Mouse (Mus musculus) right cerebral cortex, adult 2 months (tissue): ENCODE measurements at regions not wholly inside any gene's neighbourhood (a gene's known extent, or its start where the extent isn't known, plus 50 kb on each side); places are given as distances from the start of the nearest gene placed in this dataset.

Experiments used
- DNase-seq, 2 experiments: peaks; one replicate each; pipeline ENCODE4 v3.0.0; 2021 to 2022; ENCODE audit warnings: low spot score in 2 of 2

DNA sequence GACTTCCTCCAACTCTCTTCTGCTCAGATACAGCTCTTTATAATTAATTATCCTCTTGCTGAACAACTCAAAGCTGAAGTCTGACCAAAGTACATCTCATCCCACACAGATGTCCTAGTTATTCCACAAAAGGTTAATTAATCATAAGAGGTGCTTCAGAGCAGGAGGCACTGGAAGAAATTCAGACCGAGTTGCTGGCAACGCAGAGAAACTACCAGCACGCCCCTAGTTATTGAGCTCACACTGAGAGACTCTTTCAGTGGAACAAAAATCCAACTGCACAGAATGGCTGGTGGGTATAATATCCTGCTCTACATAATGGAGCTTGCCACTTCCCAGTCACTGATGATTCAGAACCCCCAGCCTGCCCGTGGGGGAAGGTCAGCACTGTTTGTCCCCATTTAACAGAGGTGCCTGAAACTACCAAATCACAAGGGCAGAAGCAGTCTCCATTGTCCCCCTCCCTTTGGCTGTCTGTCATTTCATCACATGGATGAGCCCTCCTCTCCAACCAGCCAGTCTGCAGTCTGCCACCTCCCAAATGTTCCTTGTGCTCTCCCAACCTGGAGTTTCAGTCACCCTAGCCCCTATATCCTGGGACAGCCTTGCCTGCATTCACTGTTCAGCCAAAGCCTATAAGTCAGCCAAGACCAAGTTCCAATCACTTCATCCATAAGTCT lies 170.3 kb upstream of the Creb1 start:
- DNase-seq: no peak

DNA sequence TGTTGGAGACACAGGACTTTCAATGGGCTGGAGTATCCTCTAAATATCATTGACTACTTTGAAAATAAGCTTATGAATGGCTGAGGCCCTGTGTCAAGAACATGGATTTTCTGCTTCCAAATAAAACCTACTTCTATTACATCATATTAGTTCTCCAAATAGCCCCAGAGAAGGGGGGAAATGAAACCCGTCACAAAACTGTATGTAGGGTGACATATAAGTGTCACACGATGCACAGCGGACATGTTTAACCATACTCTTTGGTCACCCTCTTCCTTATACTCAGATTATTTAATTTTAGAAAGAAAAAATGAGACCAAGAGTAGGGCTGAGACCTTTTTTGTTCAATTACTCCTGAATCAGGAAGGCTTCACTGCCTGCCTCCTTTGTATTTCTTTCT lies 189.2 kb upstream of the Creb1 start:
- DNase-seq: no peak

DNA sequence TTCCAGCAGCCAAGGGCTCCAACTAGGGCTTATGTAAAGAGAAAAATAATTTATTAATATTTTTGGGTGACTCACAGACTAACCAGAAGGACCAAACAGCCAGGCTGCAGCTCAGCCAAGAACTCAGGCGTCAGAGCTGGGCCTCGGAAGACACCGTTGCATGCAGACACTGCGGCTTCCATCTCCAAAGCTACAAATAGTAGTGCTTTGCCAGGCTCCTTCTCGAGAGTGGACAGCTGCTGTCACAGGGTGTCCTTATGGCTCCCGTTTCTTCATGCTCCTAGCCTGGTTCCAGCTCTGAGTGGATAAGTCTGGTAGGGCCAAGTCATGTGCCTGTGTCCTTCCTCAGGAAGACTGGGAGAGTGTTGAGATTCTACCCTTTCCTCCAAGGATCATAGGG lies 190.8 kb upstream of the Creb1 start:
- no peak for DNase-seq

DNA sequence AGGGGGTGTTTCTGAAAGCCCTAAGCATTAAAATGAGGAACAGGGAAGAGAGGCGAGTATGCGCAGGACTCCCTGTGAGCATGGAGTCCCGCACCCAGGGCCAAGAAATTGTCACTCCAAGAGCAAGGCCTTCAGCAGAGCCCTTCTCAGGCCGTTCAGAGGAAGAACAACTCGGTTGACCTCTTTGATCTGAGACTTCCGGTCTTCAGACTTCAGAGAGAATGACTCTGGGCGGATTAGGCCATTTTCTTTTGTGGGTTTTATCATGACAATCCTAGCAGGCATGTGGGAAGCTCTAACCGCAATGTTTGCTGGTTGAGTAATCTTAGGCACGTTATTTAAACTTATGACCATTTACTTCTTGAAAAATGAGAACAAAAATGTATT lies 193.9 kb upstream of the Creb1 start:
- no peak for DNase-seq

DNA sequence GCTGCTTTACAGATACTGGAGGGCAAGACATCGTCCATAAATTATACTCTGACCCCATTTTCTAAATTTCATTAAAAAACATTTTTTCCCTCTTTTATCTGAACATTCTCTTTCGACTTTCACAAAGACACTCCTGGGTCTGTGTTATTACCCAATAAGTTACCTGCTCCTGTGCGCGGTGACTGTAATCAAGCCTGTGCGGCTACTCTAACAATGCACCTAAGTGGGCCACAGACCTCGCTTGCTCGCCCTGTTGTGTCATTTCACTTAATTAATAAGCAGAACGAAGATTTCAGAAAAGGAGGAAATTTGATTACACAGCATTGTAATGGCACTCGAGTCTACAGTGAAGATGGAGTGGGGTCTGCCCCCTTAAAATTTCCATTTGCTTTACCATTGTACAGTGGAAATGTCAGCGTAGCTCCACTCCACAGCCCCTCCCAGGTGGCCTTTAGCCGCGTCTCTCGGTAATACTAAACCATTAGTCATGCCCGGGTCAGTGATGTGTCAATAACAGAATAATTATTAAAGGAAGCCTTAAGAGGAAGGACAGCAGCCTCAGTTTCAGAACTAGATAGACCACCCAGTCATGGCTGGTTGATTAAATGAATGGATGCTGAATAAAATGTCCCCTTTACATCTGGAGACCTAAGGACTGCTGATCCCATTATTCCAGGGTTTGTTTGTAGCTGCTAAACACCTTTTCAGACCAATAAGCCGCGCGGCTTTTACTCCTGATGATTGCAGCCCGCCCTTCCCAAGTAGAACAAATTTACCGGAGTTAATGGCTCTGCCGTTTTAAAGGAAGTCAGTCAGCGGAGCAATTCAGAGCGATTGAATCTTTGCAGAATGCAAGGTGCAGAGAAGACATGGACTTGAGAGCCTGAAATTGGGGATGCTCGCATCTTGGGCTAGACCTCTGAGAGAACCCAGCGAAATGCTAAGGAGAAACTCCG lies 194.5 kb upstream of the Creb1 start:
- DNase-seq: no peak

DNA sequence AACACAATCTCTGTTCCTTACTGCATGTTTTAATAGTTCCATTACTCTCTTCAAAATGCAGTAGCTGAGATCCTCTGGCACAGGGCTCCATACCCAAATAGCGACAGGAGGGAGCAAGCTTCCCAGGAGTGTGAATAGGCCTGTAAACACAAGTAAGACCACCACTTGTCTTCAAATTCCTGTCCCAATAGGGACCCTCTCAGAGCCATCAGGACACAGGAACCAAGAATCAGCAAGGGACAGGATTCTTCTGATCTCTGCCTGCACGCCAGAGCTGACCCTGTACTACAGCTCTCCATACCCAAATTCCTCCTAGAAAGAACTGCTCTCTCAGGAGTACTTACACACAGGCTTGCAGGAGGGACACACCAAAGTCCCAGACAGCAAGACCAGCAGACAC lies 200.9 kb upstream of the Creb1 start:
- DNase-seq: no peak

DNA sequence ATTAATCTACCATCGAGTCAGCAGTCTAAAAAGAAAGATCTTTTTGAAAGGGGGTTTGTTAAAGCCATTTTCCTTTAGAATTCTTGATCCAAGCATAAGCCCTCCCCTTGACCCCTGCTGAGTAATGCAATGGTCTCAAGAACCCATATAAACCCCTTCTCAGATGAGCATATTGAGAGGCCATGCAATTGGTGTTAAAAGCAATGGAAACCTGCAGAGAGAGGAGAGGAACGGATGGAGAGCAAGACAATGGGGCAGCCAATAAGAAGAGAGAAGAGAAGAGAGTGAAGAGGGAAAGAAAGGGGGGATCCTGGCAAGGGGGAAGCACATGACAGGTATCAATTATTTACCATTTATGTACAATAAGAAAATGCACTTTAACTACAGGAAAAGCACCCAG lies 201.7 kb upstream of the Creb1 start:
- DNase-seq: no peak

DNA sequence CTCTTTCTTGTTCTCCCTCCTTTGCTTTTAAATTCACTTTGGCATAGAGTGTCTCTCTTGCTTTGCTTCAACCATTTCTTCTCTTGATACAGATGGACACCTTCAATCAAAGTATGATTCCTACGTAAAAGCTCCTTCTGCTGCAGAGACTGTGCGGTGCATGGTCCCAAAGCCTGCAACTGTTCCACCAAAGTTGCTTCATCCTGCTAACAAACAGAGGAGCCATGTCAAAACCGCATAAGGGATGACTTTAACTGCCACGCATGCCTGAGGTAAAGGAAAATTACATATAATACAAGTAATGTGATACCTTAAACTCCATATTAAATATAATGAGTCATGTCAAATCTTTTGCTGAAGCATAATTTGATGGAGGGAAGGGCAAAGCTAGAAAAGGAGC lies 200.1 kb upstream of the Klf7 start:
- no peak for DNase-seq

DNA sequence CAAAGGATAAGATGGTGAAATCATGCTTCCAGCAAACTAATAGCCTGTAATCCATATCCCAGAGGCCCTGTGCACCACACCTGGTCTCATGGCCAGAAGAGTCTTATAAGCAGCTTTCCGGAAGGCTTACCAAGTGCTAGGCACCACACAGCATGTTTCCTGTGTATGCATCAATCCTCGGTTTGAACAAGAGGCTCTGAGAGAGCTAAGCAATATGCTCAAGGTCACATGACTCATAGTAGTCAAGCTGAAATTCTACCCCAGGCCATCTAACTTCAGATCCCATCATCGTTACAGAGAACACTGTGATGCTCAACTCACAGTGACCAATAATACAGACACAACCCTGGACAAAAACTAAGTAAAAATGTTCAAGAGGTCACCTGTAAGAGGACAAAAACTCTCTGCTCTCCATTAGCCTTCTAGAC lies 197.1 kb upstream of the Klf7 start:
- DNase-seq: no peak

DNA sequence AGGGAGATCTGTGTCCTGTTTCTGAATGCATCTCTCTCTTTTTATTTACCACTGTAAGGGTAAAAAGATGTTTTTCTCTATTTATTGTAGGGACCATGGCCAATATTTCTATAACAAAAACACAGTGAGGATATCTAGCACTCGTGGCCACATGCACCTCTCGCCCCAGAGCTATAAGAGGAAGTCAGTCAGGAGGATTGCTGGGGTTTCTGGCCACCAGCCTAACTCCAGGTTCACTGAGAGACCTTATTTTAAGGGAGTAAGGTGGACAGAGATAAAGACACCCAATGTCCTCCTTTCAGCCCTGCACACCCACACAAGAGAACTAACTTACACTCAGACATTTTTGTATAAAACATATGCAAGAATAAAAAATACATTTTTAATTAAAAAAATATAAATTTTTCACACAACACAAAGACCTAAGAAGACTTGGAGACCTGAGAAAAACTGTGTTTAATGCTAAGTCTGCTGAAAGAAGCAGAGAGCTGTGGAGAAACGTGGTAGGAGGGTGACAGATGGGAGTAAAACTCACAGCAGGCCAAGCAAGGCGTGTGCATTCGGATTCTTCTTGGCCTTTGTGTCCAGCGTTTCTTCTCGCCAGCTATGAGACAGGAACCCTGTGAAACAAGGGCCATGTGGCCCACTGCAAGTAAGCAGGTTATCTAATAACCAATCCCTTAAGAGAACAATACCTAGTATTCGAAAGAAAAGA lies 196.5 kb upstream of the Klf7 start:
- DNase-seq: no peak

DNA sequence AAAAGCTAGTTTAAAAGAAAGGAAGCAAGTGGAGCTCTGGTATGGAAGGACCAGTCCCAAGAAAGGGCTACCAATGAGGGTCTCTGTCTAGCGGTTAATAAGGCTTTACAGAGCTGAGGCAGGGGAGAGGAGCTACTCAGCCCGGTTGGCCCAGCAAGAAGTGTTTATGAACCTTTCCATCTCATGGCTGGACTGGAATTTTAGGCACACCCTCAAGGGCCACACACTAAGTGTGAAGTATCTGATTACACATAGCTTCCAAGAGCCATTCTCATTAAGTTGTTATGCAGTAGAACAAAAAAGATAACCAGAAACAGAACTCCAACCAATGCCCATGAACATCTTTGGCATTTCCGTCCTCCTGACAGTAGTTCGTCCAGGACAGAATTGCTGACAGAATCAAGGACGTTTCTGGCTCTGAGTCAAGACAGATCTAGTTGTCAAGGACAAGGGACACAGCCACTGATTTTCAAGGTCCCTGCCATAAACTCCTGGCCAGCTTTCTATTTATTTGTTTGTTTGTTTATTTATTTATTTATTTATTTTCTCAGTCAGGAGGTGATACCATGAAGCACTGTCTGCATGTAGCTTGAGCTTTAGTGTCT lies 195.1 kb upstream of the Klf7 start:
- DNase-seq: no peak

DNA sequence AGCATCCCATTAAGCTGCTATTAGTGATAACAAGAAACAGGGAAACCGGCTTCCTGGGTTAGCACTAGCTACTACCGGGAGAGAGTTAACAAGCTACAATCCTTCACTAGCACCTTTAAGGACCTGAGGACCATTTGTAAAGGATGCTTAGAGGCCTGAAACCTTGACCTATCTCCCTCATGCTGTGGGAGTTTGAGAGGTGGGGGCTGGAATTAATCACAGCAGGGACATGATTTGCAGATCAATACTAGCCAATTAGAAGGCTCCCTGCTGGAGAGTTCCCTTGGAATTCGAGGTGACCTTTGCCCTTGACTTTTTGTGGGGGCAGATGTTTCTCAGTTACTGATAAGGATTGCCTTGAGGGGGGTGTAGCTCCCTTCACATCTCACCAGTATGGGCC lies 189.3 kb upstream of the Klf7 start:
- DNase-seq: no peak

DNA sequence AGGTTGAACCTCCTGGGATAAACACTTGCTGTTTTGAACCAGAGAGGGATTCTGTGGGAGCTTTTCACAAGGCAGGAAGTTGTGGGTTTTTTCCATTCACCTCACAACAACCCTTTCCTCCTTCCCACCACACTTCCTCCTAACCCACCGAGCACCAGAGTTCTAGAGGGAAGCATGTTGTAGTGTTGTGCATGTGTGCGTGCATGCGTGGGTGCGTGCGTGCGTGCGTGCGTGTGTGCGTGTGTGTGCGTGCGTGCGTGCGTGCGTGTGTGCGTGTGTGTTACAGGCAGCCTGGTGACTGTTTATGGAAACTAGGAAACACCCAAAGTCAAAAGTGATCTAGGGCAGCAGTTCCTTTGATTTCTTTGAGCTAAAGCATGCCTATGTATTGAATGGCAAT lies 186.5 kb upstream of the Klf7 start:
- no peak for DNase-seq

DNA sequence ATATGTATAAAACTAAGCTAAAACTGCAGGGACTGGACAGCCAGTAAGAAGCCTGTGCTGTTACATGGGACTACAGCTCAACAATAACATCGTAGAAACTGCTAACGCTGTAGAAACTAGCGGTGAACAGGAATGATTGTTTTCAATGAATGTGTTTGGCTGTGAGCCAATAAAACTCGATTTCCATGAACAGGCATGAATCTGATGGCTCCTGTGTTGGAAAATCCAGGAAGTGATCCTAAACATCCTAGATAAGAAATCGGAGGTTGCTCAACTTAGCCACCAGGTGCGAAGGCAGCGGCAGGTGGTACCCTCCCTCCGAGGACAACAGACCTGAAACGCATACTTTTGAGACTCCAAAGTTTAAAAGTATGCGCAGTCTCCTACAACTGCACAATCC lies 186.0 kb upstream of the Klf7 start:
- no peak for DNase-seq

DNA sequence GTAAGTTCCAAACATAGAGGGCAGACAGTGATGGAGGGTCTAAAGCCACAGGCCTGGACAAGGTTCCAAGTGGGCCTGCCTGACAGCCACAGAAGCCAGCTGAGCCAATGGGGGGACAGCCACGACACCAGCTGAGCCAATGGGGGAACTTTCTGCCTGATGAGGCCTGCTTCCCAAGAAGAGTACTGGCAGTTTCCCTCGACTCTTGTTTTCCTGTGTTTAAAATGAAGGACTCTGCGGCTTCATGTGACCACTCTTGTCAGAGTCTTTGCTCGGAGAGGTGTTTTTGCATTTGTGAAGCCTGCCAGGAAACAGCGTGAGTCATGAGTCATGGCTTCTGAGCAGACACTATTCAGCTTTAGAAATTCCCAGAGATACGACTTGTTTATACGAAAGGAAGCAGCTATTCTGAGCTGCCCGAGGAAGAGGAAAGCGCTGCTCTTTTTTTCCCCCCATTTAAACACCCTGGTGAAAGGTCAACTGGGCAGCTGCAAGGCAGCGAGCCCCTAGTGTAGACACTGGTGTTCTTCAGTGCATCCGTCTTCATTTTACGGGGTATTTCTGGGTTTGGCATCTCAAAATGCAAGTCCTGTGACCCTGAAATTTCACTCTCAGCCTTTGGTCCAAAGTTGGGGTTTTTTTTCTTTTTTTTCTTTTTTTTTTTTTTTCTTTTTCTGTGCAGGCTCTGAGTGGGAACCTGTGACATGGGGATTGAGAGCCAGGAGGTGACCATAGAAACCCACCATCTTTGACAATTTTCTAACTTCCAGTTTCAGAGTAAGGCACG lies 183.5 kb upstream of the Klf7 start:
- DNase-seq: peak; percentile 62 to 72

DNA sequence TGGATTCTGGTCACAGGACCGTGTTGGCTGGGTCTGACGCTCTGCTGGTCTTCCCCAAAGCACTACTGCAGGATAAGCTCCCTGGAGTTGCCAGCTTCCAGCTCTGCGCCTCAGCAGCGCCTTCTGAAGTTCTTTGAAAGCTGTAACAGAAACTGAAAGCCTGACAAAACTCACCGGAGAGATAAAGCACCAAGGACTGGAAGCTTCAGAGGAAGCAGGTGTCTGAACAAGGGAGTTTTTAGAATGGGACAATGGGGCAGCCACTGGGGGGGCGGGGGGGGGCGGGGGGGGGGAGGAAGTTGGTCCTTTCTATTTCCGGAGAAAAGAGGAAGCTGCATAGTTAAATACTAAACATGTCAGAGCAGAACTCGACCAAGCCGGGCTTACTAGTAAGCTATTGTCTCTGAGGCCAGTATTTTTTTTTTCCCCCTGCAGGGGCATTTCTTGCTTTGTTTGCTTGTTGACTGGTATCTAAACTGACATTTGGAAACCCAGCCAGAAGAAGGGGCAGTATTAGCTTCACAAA lies 180.8 kb upstream of the Klf7 start:
- DNase-seq: peak; percentile 55 to 58

DNA sequence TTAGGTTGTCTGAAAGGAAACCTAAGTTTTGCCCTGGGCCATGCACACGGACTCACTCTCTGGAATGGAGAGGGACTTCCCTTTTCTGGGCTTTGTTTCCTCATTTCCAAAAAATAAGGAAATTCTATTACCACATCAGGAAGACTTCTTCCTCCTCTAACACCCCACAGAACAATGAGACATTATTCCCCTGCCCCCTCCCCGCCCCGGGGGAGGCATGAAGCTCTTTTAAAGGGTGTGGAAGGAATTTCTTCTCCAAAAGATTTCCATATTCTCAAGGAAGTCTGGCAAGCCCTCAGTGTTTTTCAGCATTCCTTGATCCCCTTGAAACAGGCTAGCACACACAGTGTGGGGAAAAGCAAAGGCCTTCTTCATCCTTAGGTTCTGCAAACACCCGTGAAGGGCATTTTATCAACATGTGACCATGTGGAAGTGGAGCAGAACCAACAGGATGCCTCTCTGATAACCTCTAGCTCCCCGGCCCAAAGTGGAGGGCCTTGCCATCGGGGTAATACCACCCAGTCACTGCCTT lies 179.5 kb upstream of the Klf7 start:
- DNase-seq: no peak

DNA sequence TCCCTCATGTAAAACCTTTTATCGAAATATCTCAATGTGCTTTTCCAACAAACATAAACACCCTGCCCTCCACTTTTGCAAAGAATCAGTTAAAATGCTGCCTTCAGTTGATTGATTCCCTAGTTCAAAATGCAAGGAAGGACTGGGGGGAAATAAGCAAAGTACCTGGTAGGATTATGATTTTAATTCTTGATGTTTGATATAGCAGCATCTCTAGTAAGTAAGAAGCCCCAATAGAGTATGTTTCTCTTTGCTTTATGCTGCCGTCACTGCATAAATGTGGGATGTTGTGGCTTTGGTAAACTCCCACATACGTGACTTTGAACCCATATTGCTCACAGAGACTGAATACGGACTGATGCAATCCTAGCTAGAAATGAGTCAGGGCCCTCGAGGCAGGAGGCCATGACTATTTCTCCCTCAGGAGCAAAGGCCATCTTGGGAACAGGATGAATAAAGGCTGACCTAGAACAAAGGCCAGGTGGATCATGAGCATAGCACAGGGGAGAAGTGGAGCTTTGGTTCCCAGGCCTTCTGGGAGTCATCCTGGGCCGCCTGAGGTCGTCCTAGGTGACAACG lies 179.0 kb upstream of the Klf7 start:
- DNase-seq: no peak

DNA sequence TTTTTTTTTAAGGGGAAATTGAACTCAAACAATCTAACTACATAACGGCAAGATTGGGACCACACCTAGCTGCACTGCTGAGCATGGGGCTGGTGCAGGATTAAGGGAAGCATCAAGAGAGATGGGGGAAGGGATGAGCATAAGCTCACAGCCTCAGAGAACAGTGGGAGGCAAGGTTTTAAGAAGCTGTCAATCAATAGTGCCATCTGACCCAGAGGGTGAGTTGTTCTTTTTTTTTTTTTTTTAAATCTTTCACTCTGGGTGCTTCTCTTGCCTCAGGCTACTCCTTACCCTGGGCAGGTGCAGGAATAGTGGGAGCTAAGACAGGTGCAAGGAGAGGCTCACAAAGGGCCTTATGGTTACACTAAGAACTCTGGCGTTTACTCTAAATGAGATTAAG lies 176.9 kb upstream of the Klf7 start:
- no peak for DNase-seq

DNA sequence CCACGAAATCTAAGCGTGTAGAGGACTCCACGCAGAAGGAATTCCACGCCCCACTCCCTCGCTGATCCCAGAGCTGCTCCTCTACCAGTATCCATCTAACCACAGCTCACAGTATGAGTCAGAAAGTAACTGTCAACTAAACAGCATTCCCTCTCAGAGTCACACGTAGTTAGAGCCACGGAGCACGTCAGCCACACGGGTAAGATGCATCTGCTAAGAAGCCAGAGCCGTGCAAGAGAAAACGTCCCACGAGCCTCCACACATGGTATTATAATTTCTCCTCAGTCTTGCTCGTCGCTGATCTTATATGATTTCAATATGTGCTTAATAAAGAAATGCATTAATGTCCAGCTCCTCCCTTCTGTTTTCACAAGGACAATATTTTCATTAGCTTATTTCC lies 176.1 kb upstream of the Klf7 start:
- no peak for DNase-seq

DNA sequence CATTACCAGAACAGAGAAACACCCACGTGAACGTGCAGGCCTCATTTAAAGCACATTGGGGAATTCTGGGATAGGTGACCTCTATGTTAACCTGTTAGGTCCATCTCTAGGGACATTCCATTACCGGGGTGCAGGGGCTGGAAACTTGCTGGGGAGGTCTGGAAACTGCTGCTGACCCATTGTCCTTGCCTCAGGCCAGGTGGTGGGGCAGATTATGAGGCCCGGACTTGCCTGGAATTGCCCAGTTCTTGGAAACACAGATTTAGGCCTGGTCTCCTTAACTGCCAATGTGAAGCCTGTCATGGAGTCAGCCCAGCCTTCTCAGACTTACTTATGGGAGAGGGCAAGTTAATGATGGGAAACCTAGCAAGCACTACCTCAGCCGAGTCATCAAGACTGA lies 175.3 kb upstream of the Klf7 start:
- DNase-seq: no peak
